Mouse (Mus musculus): ENCODE measurements around the gene Cdk5. TPM values are rescaled to one million over a fixed set of nuclear protein-coding genes. Genes with fewer than 3 reads are reported as not detected.

The Cdk5 gene
- total and polyA plus RNA-seq, 2 experiments from 2014 or later, result 83.3 to 156 TPM

- no peak for TF ChIP-seq CTCF (IDR thresholded peaks at IDR 0.05; ENCODE audit: low read depth)
- H3K9ac ChIP-seq, result no peak overlapping the region
- WGBS, result 16% methylated on average over 9 of the region's 9 CpGs
Measured at GRCm38 (mm10) chr5:24428596-24428995, 5.3 kb upstream of the Cdk5 start.

DNA sequence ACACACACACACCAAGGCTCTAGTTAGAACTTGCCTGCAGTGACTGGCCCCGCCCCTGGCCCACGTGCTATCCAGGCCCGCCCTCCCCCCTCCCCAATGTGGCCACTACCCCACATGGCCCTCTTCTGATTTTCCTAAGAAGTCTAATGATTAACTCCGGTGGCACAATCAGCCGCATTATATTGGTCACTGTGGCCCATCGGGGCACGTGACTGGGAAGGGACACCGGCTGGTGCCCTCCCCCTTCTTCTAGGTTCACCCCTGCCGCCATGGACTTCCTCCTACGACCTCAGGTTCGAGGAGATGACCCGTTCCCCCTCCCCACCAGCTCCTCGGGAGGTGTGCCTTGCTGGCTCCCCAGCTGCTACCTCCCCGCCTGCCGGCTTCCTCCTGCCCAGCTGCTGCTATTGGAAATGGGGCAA lies 4.7 kb upstream of the Cdk5 start:
- no peak overlapping the region for H3K4me2 ChIP-seq (ENCODE audit: low read depth)
- peaks cover 22% of the 10 kb centered on the region for H3K36me3 ChIP-seq (ENCODE audit: insufficient read depth)
- peaks cover 5% of the 10 kb centered on the region; the same call in 1 of the 2 replicates for H3K27me3 ChIP-seq (ENCODE audit: insufficient read depth, low read length)
- no peaks in the 10 kb centered on the region for H3K9me3 ChIP-seq (ENCODE audit: low read length)
- H3K27ac ChIP-seq (ENCODE audit: low read depth, low read length), result no peak overlapping the region
- WGBS, result 12% methylated on average over 13 of the region's 15 CpGs
- no peak for DNase-seq
- no peak for TF ChIP-seq CTCF (IDR thresholded peaks at IDR 0.05; ENCODE audit: low read depth)
- no peak for ATAC-seq
- no peak overlapping the region for H3K9ac ChIP-seq
- H3K4me1 ChIP-seq (ENCODE audit: insufficient read depth), result peaks cover 7% of the 10 kb centered on the region; the same call in 1 of the 2 replicates
- H3K4me3 ChIP-seq (ENCODE audit: low read depth, low read length), result no peak overlapping the region

More at GRCm38 (mm10) chr5:24428596-24428995, 5.3 kb upstream of the Cdk5 start:
- H3K4me3 ChIP-seq (ENCODE audit: low read depth, low read length), result no peak overlapping the region
- peaks cover 5% of the 10 kb centered on the region; the same call in 1 of the 2 replicates for H3K27me3 ChIP-seq (ENCODE audit: insufficient read depth, low read length)
- H3K4me1 ChIP-seq (ENCODE audit: insufficient read depth), result peaks cover 7% of the 10 kb centered on the region; the same call in 1 of the 2 replicates
- ATAC-seq, result no peak
- no peaks in the 10 kb centered on the region for H3K9me3 ChIP-seq (ENCODE audit: low read length)
- H3K36me3 ChIP-seq (ENCODE audit: insufficient read depth), result peaks cover 22% of the 10 kb centered on the region
- H3K27ac ChIP-seq (ENCODE audit: low read depth, low read length), result no peak overlapping the region
- no peak overlapping the region for H3K4me2 ChIP-seq (ENCODE audit: low read depth)
- no peak for DNase-seq

- peaks cover 14% of the 10 kb centered on the region; the same call in 1 of the 2 replicates for H3K4me1 ChIP-seq (ENCODE audit: insufficient read depth)
- no peaks in the 10 kb centered on the region for H3K9me3 ChIP-seq (ENCODE audit: low read length)
- DNase-seq (no peak), ATAC-seq (no peak)
- no peak overlapping the region for H3K9ac ChIP-seq
- H3K27ac ChIP-seq (ENCODE audit: low read depth, low read length), result no peak overlapping the region; the same call in 1 of the 2 replicates
- no peak for TF ChIP-seq CTCF (IDR thresholded peaks at IDR 0.05; ENCODE audit: low read depth)
- H3K27me3 ChIP-seq (ENCODE audit: insufficient read depth, low read length), result peaks cover 5% of the 10 kb centered on the region; the same call in 1 of the 2 replicates
- no peak overlapping the region for H3K4me3 ChIP-seq (ENCODE audit: low read depth, low read length)
- H3K4me2 ChIP-seq (ENCODE audit: low read depth), result no peak overlapping the region
- peaks cover 17% of the 10 kb centered on the region for H3K36me3 ChIP-seq (ENCODE audit: insufficient read depth)
- 25% methylated on average over 12 of the region's 12 CpGs for WGBS
Measured at GRCm38 (mm10) chr5:24427285-24427633, 3.9 kb upstream of the Cdk5 start.

DNA sequence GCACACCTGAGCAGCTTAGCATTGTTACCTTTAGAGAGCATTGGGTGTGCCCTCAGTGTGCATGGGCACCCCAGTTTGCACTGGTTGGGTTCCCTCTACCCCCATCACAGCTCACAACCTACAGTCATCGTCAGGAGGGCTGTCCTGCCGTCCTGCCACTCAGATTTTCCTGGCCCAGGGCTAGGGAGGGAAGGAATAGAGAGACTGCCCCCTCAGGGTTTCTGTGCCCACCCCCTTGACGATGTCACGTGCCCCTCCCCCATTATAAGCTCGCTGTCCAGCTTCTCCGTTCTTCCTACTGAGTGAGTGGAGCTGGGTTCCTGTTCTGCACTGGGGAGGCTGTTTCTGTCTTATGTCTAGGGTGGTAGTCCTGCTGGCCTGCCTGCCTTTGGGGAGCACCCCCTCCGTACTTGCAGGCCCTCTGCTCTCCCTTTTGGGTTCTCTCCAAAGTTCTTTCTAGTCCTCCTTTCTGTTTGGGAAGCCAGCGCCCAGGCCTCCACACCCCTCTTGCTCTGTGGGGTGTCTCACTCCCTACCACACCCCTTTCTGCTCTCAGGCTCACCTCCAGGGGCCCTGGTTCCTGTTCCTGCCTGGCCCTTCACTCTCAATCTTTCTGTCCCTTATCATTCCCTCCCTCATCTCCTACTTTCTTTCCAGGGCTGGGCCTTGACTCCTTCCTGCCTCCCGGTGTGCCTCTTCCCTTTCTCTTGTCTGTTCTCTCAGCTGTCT lies 3.4 kb upstream of the Cdk5 start:
- H3K4me3 ChIP-seq (ENCODE audit: low read depth, low read length), result no peak overlapping the region
- H3K4me1 ChIP-seq (ENCODE audit: insufficient read depth), result peaks cover 14% of the 10 kb centered on the region; the same call in 1 of the 2 replicates
- H3K27ac ChIP-seq (ENCODE audit: low read depth, low read length), result no peak overlapping the region; the same call in 1 of the 2 replicates
- TF ChIP-seq CTCF (IDR thresholded peaks at IDR 0.05; ENCODE audit: low read depth), result no peak
- 18% methylated on average over 9 of the region's 9 CpGs for WGBS
- H3K36me3 ChIP-seq (ENCODE audit: insufficient read depth), result peaks cover 12% of the 10 kb centered on the region
- ATAC-seq, result no peak
- DNase-seq, result no peak
- H3K9ac ChIP-seq, result no peak overlapping the region
- H3K4me2 ChIP-seq (ENCODE audit: low read depth), result no peak overlapping the region
- H3K9me3 ChIP-seq (ENCODE audit: low read length), result no peaks in the 10 kb centered on the region
- H3K27me3 ChIP-seq (ENCODE audit: insufficient read depth, low read length), result peaks cover 5% of the 10 kb centered on the region; the same call in 1 of the 2 replicates

DNA sequence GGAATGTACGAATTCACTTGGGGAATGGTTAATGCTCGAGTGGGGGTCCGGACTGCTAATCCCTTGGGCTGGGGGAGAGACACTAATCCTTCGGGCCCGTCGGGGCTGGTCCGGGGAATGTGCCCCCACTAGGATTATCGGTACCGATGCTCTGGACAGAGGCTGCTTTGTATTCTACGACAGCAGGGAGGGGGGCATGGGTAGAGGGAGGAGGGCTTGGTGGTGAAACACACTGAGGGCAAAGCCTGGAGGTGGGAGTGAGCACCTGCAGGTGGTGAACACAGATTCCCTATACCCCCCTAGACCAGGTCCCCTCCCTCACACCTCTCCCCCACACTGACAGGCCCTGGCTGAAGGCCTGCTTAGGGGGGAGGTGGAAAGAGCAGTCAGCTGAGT lies 2.7 kb upstream of the Cdk5 start:
- Histone ChIP-seq H3K36me3 (ENCODE audit: insufficient read depth) (peaks cover 13% of the 10 kb centered on the region; the same call in 1 of the 2 replicates), H3K27ac (ENCODE audit: low read depth, low read length) (no peak overlapping the region), H3K4me3 (ENCODE audit: low read depth, low read length) (peak overlapping the region; percentile 63), H3K9me3 (ENCODE audit: low read length) (no peaks in the 10 kb centered on the region), H3K9ac (0 out of 2 replicates have a peak overlapping the region, but pooled peaks have one; percentile 63), H3K4me2 (ENCODE audit: low read depth) (peak overlapping the region; percentile 90), H3K4me1 (ENCODE audit: insufficient read depth) (peaks cover 14% of the 10 kb centered on the region; the same call in 1 of the 2 replicates), H3K27me3 (ENCODE audit: insufficient read depth, low read length) (peaks cover 5% of the 10 kb centered on the region; the same call in 1 of the 2 replicates)
- TF ChIP-seq CTCF (IDR thresholded peaks at IDR 0.05; ENCODE audit: low read depth), result no peak
- 1% methylated on average over 10 of the region's 10 CpGs for WGBS
- DNase-seq (no peak), ATAC-seq (no peak)

- ATAC-seq (no peak), DNase-seq (peak; percentile 42)
- Histone ChIP-seq H3K36me3 (ENCODE audit: insufficient read depth) (peaks cover 17% of the 10 kb centered on the region), H3K27me3 (ENCODE audit: insufficient read depth, low read length) (peaks cover 5% of the 10 kb centered on the region; the same call in 1 of the 2 replicates), H3K4me3 (ENCODE audit: low read depth, low read length) (peak overlapping the region; percentile 63), H3K9ac (peak overlapping the region; percentile 63), H3K4me1 (ENCODE audit: insufficient read depth) (peaks cover 14% of the 10 kb centered on the region; the same call in 1 of the 2 replicates), H3K9me3 (ENCODE audit: low read length) (no peaks in the 10 kb centered on the region), H3K27ac (ENCODE audit: low read depth, low read length) (no peak overlapping the region), H3K4me2 (ENCODE audit: low read depth) (peak overlapping the region; percentile 90)
- peak; percentile 42 for TF ChIP-seq CTCF (IDR thresholded peaks at IDR 0.05; ENCODE audit: low read depth)
- 0% methylated on average over 29 of the region's 30 CpGs for WGBS
Measured at GRCm38 (mm10) chr5:24425421-24426036, 2.2 kb upstream of the Cdk5 start.
